Mouse (Mus musculus) forebrain, embryonic 12.5 days (tissue): ENCODE measurements around the gene Pnpla5. TPM values are rescaled to one million over a fixed set of nuclear protein-coding genes. Genes with fewer than 3 reads are reported as not detected.
"Not testable (repeated sequence)": the region's sequence is repeated elsewhere in the genome, so short reads cannot be mapped to it uniquely, and the experiment has no call there.

Source experiments
- ATAC-seq: fragments of 200-750 bp; cut with Nextera tagmentation; 2 replicates; pipeline ENCODE4 v1.8.0; 2017; ENCODE audit warnings: moderate TSS enrichment; ENCODE audit not compliant: low FRiP score
- H3K27ac ChIP-seq: fragments of 300-500 bp; sonication (generic); 2 replicates; pipeline ENCODE4 v1.5.1; 2016; ENCODE audit warnings: mild to moderate bottlenecking
- H3K27me3 ChIP-seq: fragments of 300-500 bp; sonication (generic); 2 replicates; pipeline ENCODE4 v1.6.1; 2016; ENCODE audit warnings: mild to moderate bottlenecking
- H3K36me3 ChIP-seq: fragments of 300-500 bp; sonication (generic); replicated peaks from 2 replicates; pipeline ENCODE4 v1.6.1; 2016; ENCODE audit warnings: mild to moderate bottlenecking
- H3K4me1 ChIP-seq: fragments of 300-500 bp; sonication (generic); 2 replicates; pipeline ENCODE4 v1.6.1; 2016
- H3K4me2 ChIP-seq: fragments of 300-500 bp; sonication (generic); 2 replicates; pipeline ENCODE4 v1.6.1; 2016; ENCODE audit warnings: mild to moderate bottlenecking, moderate library complexity
- H3K4me3 ChIP-seq: fragments of 300-500 bp; sonication (generic); replicated peaks from 2 replicates; pipeline ENCODE4 v1.5.1; 2016; ENCODE audit warnings: mild to moderate bottlenecking
- H3K9ac ChIP-seq: fragments of 300-500 bp; sonication (generic); 2 replicates; pipeline ENCODE4 v1.6.1; 2016; ENCODE audit warnings: mild to moderate bottlenecking
- H3K9me3 ChIP-seq: fragments of 300-500 bp; sonication (generic); 2 replicates; pipeline ENCODE4 v1.6.1; 2016
- WGBS: fragments of 180-500 bp; shearing (Covaris S2); methylation state at CpG from one replicate; pipeline ENCODE4 v1.1.7; 2016; 5-methylcytosine and 5-hydroxymethylcytosine counted together
- polyA plus RNA-seq: library from polyadenylated mRNA; unstranded; fragments of >200 nt; fragmentation: Nextera tagmentation; extraction: Ambion mirVana; gene quantifications from 2 replicates; pipeline ENCODE4 v1.2.1, GENCODE M21; 2016

The Pnpla5 gene
- polyA plus RNA-seq, 1 experiment from 2014 or later = not detected

- ATAC-seq = no peak
- Histone ChIP-seq H3K4me2 (no peak overlapping the region), H3K9ac (no peak overlapping the region), H3K27ac (no peak overlapping the region), H3K27me3 (no peaks in the 10 kb centered on the region), H3K9me3 (no peaks in the 10 kb centered on the region), H3K4me1 (peaks cover 2% of the 10 kb centered on the region; the same call in 1 of the 2 replicates), H3K36me3 (no peaks in the 10 kb centered on the region), H3K4me3 (no peak overlapping the region)
- 73% methylated on average over 6 of the region's 6 CpGs for WGBS
Measured at GRCm38 (mm10) chr15:84113873-84114272, 9.1 kb downstream of the Pnpla5 start.

DNA sequence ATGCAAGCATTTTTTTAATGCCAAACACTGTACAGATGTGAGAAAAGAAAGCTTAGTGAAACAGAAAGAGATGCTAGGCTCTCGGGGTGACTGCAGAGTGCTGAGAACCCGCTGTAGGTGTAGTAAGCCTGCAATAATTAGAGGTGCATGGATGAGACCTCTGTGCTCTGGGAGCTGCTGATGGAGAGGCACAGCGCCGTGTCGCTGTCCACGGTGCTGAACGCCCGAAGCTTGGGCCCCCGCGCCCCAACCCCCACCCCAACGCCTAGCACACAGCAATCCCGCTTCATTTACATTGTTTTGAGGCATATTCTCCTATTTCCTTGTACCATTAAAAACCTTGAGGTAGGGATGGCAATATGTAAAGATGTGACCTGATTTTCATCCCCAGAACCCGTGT, 14.1 kb downstream of the Pnpla5 start:
- H3K4me3 ChIP-seq = no peak overlapping the region
- 8% methylated on average over 13 of the region's 13 CpGs for WGBS
- H3K4me2 ChIP-seq = no peak overlapping the region
- H3K4me1 ChIP-seq = peaks cover 23% of the 10 kb centered on the region
- H3K9ac ChIP-seq = no peak overlapping the region
- H3K36me3 ChIP-seq = no peaks in the 10 kb centered on the region
- H3K27me3 ChIP-seq = peaks cover 39% of the 10 kb centered on the region
- H3K27ac ChIP-seq = no peak overlapping the region
- no peaks in the 10 kb centered on the region for H3K9me3 ChIP-seq
- no peak for ATAC-seq

GRCm38 (mm10) chr15:84105924-84106500, 17.0 kb downstream of the Pnpla5 start:
- H3K4me1 ChIP-seq = peaks cover 23% of the 10 kb centered on the region
- 7% methylated on average over 12 of the region's 12 CpGs for WGBS
- peak overlapping the region; percentile 91 for H3K4me2 ChIP-seq
- H3K9me3 ChIP-seq = no peaks in the 10 kb centered on the region
- peak overlapping the region; percentile 56 for H3K9ac ChIP-seq
- H3K36me3 ChIP-seq = no peaks in the 10 kb centered on the region
- H3K27me3 ChIP-seq = peaks cover 46% of the 10 kb centered on the region
- 0 out of 2 replicates have a peak overlapping the region, but pooled peaks have one; percentile 19 for H3K27ac ChIP-seq
- ATAC-seq = peak; percentile 30; the same call in 1 of the 2 replicates
- peak overlapping the region; percentile 63 for H3K4me3 ChIP-seq

DNA sequence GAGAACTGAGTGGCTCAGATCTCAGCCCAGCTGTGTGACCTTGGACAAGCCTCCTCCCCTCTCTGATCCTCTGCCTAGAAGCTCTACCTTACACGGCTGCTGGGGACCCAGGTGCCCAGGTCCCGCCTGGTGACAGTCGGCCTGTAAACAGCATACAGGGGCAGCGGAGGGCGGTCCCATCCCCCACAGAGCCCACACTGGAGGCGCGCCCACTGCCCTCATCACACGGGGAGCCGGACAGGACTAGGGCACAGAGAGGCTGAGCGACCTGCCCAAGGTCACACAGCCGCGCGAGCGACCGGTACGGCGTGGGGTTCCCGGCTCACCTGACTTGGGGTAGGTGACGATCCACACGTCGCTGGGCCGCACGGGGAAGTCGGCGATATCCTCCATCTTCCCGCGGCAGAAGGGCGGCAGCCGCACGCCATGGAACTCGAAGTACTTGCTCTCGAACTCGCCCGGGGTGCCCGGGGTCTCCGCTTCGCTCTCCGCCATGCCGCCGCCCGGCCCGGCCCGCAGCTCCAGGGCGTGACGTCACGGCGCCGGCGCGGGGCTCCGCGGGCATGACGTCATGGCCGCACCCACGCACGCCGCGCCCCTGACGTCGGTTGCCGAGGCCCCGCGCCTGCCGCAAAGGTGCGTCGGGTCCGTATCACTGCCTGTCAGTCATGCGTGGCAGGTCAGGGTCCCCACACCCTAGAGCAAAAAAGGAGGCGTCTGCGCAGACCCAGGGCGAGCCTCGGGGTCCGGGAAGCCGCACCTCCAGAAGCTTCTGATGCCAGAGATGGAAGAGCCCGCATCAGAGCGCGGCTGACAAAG, 17.7 kb downstream of the Pnpla5 start, which contains the start of gene Sult4a1:
Sult4a1 (minus strand) TSS at position 650 of the 819 bp plus-strand sequence.
- 0 out of 2 replicates have a peak within 1 kb of the TSS, but pooled peaks have one; percentile 19 for H3K27ac ChIP-seq
- 1% methylated on average over 77 of the region's 77 CpGs for WGBS
- peak within 1 kb of the TSS; percentile 63 for H3K4me3 ChIP-seq
- peak within 1 kb of the TSS; percentile 56 for H3K9ac ChIP-seq
- ATAC-seq = peak; percentile 71
- H3K9me3 ChIP-seq = no peaks in the 10 kb centered on the region
- no peaks in the 10 kb centered on the region for H3K36me3 ChIP-seq
- H3K4me1 ChIP-seq = peaks cover 23% of the 10 kb centered on the region
- peak within 1 kb of the TSS; percentile 91 for H3K4me2 ChIP-seq
- peaks cover 46% of the 10 kb centered on the region for H3K27me3 ChIP-seq

DNA sequence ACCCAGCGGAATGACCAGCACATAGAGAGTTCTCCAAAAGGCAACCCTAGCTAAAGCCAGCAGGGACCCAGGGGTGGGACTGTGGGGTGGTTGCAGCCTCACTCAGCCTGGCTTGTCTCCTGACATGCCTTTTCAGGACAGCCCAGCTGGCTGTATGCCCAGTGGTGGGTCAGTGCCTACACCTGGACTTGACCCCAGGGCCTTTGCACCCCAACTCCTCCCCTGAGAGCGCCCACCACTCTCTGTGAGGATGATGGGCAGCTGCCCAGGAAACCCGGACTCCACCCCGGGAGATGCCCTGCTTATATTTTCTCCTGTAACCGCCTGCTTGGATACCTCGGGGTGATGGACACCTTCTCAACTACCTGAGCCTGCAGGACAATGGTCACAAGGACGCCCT, 18.3 kb downstream of the Pnpla5 start:
- Histone ChIP-seq H3K9me3 (no peaks in the 10 kb centered on the region), H3K4me1 (peaks cover 23% of the 10 kb centered on the region), H3K4me2 (peak overlapping the region; percentile 91), H3K27me3 (peaks cover 46% of the 10 kb centered on the region), H3K9ac (peak overlapping the region; percentile 56; the same call in 1 of the 2 replicates), H3K27ac (no peak overlapping the region), H3K4me3 (peak overlapping the region; percentile 63), H3K36me3 (no peaks in the 10 kb centered on the region)
- 84% methylated on average over 7 of the region's 7 CpGs for WGBS
- ATAC-seq = no peak

- not testable (repeated sequence) for H3K4me2 ChIP-seq, ATAC-seq, H3K27me3 ChIP-seq, H3K9me3 ChIP-seq, H3K9ac ChIP-seq, H3K4me1 ChIP-seq, H3K36me3 ChIP-seq, H3K27ac ChIP-seq, H3K4me3 ChIP-seq
- WGBS = 88% methylated on average over 15 of the region's 15 CpGs
Measured at GRCm38 (mm10) chr15:84097536-84097935, 25.4 kb downstream of the Pnpla5 start.

- H3K36me3 ChIP-seq = no peaks in the 10 kb centered on the region
Measured at GRCm38 (mm10) chr15:84096051-84096450, 26.9 kb downstream of the Pnpla5 start.

DNA sequence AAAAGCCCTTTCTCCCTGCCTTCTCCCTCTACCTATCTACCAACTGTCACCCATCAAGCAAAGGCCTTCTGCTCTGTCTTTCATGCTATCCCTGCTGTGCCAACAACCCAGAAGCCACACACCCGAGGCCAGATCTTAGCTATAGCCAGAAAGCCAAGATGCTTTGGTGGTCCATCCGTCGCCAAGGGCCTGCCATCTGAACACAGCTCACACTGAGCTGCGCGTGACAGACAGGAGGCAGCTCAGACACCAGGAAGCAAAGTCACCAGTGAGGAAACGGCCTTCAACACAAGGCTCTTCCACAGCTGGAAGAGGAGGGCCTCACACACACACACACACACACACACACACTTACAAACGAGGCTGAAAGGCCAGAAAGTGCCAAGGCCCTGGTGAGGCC, 28.1 kb downstream of the Pnpla5 start:
- Histone ChIP-seq H3K27me3 (no peaks in the 10 kb centered on the region), H3K27ac (no peak overlapping the region), H3K9me3 (no peaks in the 10 kb centered on the region), H3K9ac (no peak overlapping the region), H3K4me2 (no peak overlapping the region), H3K4me3 (no peak overlapping the region), H3K4me1 (no peaks in the 10 kb centered on the region), H3K36me3 (no peaks in the 10 kb centered on the region)
- ATAC-seq = no peak
- WGBS = 66% methylated on average over 7 of the region's 7 CpGs

More at GRCm38 (mm10) chr15:84096051-84096450, 26.9 kb downstream of the Pnpla5 start:
- WGBS = 89% methylated on average over 8 of the region's 8 CpGs
- no peaks in the 10 kb centered on the region for H3K4me1 ChIP-seq
- no peak overlapping the region for H3K4me2 ChIP-seq
- H3K4me3 ChIP-seq = no peak overlapping the region
- no peak overlapping the region for H3K9ac ChIP-seq
- no peak for ATAC-seq
- no peaks in the 10 kb centered on the region for H3K9me3 ChIP-seq
- H3K27me3 ChIP-seq = no peaks in the 10 kb centered on the region
- H3K27ac ChIP-seq = no peak overlapping the region

GRCm38 (mm10) chr15:84086775-84087174, 36.2 kb downstream of the Pnpla5 start:
- 52% methylated on average over 9 of the region's 9 CpGs for WGBS
- no peak overlapping the region for H3K4me3 ChIP-seq
- no peaks in the 10 kb centered on the region for H3K27me3 ChIP-seq
- no peak for ATAC-seq
- H3K27ac ChIP-seq = no peak overlapping the region
- no peaks in the 10 kb centered on the region for H3K9me3 ChIP-seq
- peaks cover 3% of the 10 kb centered on the region; the same call in 1 of the 2 replicates for H3K4me1 ChIP-seq
- no peaks in the 10 kb centered on the region for H3K36me3 ChIP-seq
- no peak overlapping the region for H3K4me2 ChIP-seq
- H3K9ac ChIP-seq = no peak overlapping the region

DNA sequence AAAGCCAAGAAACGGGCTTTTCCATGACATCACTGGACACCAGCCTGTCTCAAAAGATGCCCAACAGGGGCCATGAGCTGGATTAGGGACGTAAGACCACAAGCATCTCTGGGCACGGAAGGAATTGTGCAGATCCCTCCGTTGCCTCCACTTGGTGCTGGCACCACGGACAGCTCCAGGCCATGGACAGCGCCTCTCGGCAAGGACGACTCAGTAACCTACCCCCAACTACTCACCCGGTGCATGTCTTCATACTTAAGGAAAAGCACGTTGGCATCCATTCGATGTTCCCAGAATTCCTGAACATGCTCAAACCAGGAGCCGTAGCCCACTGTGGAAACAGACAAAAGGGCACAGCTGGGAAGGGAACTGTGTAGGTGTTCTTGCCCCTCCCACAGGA, 36.6 kb downstream of the Pnpla5 start:
- Histone ChIP-seq H3K4me1 (peaks cover 3% of the 10 kb centered on the region; the same call in 1 of the 2 replicates), H3K36me3 (no peaks in the 10 kb centered on the region), H3K27ac (no peak overlapping the region), H3K4me2 (no peak overlapping the region), H3K27me3 (no peaks in the 10 kb centered on the region), H3K9ac (no peak overlapping the region), H3K4me3 (no peak overlapping the region), H3K9me3 (no peaks in the 10 kb centered on the region)
- 41% methylated on average over 12 of the region's 12 CpGs for WGBS
- ATAC-seq = no peak

DNA sequence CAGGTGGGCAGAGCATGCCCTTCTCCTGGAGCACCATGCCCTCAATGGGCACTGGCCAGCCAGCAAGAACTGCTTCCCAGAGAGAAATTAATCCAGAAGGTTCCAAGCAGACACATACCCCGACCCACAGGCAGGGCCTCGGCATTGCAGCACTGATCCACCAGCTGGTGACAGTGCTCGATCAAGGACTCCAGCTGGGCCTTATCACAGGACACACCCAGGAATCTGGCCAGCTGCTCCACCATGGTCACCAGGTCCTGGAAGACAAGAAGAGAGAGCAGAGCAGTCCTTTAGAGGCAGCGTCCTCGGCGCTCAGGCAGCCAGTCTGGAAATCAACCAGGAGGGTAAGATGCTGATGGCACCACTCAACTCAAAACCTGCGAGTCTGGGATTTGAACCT, 42.9 kb downstream of the Pnpla5 start:
- WGBS = 94% methylated on average over 7 of the region's 7 CpGs
- peaks cover 3% of the 10 kb centered on the region for H3K4me1 ChIP-seq
- H3K27me3 ChIP-seq = peaks cover 11% of the 10 kb centered on the region
- no peaks in the 10 kb centered on the region for H3K36me3 ChIP-seq
- H3K4me2 ChIP-seq = no peak overlapping the region
- no peaks in the 10 kb centered on the region for H3K9me3 ChIP-seq
- no peak overlapping the region for H3K27ac ChIP-seq
- H3K4me3 ChIP-seq = no peak overlapping the region
- ATAC-seq = no peak
- H3K9ac ChIP-seq = no peak overlapping the region

DNA sequence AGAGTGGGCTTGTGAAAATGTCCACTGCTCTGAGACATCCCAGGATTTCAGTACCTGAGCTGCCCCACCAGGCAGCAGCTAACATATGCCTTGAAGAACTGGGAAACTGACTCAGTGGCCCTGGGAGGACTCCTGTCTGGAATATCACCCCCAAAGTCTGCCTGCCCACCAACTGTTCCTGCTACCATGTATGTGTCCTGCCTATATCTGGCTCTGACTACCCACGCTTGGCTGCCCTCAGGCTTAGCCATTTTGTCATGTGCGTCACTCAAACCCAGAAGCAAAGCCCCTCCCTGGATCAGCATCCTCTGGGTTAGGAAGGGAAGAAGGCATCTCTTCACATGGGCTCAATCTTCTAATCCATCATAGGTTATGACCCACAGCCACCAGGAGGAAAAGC, 43.5 kb downstream of the Pnpla5 start:
- ATAC-seq = no peak
- no peak overlapping the region for H3K27ac ChIP-seq
- 95% methylated on average over 2 of the region's 2 CpGs for WGBS

More for the DNA sequence above, 43.5 kb downstream of the Pnpla5 start:
- H3K9me3 ChIP-seq = no peaks in the 10 kb centered on the region
- no peak overlapping the region for H3K4me2 ChIP-seq
- peaks cover 9% of the 10 kb centered on the region for H3K4me1 ChIP-seq
- H3K9ac ChIP-seq = no peak overlapping the region
- H3K36me3 ChIP-seq = no peaks in the 10 kb centered on the region
- no peak overlapping the region for H3K4me3 ChIP-seq
- H3K27me3 ChIP-seq = peaks cover 17% of the 10 kb centered on the region
